Mouse (Mus musculus) regulatory T cell (primary cell): ENCODE data around the gene Dis3l2.

Source experiments
- in situ Hi-C: fragments of 300-600 bp; cut with MboI, MseI; formaldehyde crosslinking; loops from one replicate; pipeline ENCODE4 v1.15.1; 2025; ENCODE audit warnings: high pct_unique_total_duplicates

Gene Dis3l2

DNA sequence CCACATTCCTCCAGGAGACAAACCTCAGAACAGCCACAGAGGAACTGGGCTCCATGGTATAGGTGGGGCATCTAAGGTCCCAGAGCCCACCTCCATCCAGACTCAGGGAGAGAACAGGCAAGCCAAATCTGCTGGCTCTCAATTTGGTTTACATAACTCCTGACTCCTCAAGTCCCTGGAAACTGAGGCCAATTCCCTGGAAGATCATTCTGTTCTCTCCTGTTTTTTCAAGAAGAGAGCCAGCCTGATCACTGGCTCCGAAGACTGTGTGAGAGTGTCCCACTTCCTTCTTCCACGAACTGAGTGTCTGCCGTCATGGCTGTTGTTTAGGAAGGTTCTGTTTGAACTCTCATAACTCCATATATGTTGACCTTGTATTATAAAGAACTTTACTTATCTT is 305.5 kb downstream of the Dis3l2 start:
- in situ Hi-C loops = no loop called here

DNA sequence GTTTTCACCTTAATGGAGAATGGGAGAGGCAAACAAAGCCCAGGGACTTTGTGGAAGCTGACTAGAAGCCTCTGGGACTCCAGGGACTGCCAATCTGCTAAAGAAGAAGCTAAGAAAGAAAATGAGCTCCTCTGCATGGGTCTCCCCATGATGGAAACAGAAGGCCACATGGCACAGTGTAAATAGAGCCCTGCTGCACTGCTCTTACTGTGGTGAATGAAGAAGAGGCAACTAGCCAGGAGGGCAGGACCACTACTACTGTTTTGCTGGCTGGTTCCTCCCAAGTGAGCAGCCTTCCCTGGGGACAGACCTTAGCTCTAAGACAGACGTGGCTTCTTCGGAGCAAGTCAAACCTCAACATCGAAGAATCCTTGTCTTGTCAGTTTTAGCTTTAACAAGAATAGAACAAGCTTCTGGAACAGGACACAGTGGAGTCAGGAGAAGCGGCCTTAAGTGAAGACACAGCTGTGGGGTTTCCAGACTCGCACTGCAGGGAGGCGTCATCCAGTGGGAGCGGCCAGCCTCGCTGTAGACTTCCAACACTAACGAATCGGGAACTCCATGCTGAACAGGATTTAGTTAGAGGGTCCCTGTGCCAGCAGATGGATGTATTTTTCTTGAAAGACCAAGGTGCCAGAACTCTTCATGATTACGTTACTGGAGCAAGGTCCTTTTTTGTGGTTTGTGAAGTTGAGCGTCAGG is 307.2 kb downstream of the Dis3l2 start:
- in situ Hi-C loops = no loop called here

DNA sequence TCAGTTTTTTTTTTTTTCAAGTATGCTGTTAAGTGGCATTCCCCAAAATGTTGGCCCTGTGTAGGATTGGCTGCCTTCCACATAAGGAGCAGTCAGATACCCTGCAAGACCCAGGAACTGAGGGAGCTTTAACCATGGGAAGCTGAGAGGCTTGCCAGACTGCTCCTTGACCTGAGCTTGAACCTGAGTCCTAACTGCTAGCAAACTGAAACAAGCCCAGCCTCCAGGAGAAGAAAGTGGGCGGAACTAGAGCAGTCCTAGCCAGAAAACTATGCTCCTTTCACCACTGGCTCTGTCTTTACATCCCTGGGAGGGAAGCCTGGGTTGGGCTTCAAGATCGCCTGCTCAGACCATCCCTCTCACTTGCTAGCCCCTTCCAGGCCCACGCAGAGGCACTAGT is 308.1 kb downstream of the Dis3l2 start:
- in situ Hi-C loops = no loop called here

DNA sequence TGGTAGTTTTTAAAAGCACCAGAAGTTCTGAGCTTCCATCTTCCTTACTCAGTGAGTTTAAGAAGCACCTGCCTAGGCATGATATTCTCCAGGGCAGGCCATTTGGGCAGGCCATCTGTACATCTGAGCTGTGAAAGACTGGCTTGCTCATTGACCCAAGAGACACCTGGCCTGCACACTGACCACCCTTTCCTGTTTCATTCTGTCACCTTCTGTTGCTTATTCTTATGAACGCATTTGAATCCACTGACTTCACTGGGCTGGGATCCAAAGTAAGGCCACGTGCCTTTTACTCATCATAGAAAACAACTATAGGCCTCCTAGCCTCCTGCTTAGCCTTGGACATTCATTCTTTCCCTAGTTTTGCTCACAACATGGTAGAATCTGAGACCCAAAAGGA is 309.0 kb downstream of the Dis3l2 start:
- in situ Hi-C loops = no loop called here

DNA sequence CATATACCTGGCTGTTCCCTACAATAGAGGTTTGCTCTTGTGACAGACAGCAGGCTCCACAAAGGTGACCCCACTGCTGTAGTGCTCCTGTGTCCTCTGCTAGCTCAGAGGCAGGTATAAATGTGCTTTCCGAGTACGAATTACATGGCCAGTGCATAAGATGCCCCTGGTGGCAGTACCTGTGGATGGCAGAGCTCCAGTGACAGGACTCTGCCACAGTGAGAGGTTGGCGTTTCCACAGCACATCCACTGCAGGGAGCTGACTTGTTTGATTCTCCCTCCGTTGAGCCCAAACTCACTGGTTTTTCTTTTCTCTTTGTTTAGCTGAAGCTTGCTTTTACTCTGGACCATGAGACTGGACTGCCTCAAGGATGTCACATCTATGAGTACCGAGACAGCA is 317.1 kb downstream of the Dis3l2 start:
- in situ Hi-C loops = no loop called here

DNA sequence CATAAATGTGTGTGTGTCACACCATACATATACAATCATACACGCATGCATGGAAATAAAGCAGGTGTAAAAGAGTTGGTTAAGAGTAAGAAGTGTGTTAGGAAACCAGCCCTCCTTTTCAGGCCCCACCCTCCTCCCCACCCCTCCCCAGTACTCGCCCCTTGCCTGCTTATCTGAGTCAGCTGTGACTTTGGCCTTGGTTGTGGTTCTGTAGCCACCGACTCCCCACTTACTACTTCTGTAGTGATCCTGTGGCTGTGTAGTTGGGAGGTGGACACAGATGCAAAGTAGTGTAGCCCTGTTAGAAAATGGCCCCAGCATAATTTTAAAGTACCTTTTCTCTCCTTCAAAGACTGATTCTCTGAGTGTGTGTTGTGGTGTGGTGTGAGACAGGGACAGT is 318.0 kb downstream of the Dis3l2 start:
- in situ Hi-C loops = no loop called here

DNA sequence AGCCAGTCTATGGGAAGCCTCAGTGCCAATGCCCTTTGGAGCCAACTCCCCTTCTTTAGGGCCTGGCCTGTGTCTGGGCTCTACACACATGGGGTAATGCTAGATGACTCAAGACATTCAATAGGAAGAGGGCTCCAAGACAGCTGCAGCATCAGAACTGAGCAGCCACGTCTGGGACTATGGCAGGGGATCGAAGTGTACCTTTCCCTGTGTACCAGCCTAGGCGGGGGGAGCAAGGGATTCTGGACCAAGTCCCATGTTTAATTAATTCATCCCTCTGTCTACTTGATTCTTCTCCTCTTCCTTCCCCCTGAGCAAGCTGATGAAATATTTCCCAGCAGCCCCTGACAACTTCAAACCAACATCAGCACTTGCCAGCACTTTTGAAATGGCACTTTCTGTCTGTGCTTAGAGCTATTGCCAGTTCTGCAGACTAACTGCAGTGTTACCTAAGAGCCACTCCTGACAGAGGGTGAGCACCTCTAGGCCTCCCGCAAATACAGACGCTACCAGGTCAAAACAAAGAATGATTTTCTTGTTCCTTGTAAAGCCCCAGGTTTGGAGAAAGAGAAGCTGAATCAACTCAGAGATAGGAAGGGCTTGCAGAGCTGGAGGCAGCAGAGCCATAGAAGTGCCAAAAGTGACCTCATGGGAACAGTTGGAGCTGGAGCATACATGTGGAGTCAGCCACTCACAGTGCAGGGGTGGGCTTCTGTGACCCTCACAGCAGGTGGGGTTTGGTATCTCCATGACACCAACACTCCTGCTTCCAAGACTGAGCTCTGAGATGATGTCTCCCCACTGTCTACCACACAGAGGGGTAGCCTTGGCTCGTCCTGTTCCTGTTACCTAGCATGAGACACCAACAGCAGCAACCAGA is 319.9 kb downstream of the Dis3l2 start:
- in situ Hi-C loops = no loop called here

DNA sequence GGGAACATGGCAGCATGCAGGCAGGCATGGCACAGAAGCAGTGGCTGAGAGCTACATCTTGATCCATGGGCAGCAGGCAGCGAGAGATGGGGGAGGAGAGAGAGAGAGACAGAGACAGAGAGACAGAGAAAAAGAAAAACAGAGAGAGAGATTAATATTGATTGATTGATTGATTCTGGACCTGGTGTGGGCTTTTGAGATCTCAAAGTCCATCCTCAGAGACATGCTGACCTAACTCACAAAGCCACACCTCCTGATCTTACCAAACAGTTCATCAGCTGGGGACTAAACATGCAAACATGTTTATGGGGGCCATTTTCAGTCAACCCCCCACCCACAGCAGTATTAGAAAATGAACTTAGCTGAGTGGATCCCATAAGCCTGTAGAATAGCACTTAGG is 321.4 kb downstream of the Dis3l2 start:
- in situ Hi-C loops = no loop called here

DNA sequence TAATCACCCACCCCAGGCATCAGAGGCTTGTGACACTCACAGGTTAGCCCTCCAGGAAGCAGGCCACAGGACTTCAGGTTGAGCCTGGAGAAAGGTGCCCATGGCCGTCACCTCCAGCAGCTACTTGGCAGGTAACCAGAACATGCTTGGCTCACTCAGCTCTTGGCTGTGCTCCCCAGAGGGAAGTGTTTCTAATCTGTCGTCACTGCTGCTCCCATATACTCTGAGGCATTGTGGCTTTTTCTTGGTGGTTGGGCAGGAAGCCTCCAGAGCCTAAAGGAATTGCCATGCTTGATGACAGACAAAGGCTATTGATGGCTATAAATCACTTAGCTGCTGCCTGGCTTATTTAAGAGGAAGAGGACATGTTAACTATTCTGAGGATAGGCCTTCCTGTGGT is 325.2 kb downstream of the Dis3l2 start:
- in situ Hi-C loops = no loop called here

DNA sequence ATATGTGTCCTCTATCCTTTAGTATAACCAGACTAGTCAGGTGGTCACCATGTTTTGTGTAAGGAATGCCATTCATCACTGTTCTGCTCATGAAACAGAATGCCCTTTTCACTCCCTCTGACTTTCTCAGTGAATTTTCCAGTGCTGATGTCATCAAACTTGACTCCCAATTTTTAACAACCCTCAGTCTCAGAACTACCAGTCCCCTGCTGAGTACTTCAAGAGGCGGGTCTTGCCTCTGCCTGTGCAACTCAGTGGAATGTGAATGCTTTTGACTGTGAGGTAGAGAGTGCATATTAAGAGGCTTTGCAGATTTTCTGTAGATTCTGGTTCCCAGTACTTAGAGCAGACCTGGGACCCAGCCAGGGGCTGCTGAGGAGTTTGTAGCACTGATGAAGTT is 327.0 kb downstream of the Dis3l2 start:
- in situ Hi-C loops = loop anchor here (10.0 kb wide), 1 partner anchor 556 kb away; no protein-coding TSS in a partner anchor

DNA sequence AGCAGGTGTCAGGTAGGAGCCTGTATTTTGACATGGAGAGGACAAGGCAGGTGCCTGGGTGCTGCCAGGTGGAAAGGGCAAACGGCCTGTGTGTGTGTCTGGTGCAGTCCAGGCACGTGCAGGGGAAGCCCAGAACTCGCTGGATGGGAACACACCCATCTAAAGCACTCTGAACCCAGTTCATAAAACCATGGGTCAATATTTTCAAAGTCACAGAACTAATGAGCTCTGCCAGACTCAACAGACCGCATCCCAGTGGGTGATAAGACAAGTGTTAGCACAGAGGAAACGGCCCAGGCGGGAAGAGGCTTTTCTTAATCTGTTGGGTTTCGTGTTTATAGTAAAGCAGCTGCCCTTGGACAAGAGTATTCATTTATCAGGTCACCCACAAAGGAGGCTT is 328.9 kb downstream of the Dis3l2 start:
- in situ Hi-C loops = loop anchor here (10.0 kb wide), 1 partner anchor 558 kb away; no protein-coding TSS in a partner anchor

DNA sequence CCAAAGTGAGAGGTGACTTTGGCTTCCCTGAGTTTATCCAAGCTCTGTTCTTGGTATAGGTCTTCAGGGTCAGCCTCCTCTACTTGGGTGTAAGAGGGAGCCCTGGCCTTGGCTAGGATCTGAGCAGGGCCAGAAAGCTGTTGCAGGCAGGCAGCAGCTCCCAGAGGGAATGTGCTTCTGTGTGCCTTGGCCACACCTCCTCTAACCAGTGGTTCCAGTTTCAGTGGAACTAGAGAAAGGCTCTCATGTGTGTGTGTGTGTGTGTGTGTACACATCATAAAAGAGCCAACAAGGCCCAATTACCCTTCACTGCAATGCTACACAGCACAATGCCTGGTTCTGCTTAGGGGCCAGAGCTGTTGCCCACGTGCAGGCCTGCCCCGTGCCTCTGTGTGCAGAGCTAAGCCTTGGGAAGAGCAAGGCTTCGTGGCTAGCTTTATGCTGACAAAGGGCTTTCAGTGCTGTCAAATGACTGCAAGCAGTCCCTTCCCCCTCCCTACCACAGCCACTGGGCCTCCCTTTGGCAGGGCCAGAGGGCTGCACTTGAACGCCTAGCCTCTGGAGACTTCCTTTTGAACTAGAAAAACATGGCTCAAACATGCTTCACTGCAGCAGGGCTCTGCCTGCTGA is 332.0 kb downstream of the Dis3l2 start:
- in situ Hi-C loops = loop anchor here (10.0 kb wide), 1 partner anchor 561 kb away; no protein-coding TSS in a partner anchor

DNA sequence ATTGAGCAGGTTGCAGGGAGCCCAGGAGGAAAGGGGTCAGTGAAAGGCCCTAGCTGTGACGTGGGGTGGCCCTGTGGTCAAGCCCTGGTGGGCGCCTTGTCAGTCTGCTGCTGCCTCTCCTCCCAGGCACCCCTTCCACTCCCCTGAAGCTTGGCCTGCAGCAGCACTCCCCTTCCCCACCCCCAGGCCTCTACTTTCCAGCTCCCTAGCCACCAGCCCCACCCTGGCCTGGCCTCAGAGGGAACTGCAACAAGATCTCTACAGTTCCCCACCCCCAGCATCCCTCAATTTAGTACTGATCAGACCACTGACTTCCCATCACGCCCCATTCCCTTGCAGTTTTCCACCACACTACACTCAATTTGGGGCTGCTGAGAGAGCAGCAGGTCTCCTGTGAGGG is 332.7 kb downstream of the Dis3l2 start:
- in situ Hi-C loops = loop anchor here (10.0 kb wide), 1 partner anchor 562 kb away; no protein-coding TSS in a partner anchor

DNA sequence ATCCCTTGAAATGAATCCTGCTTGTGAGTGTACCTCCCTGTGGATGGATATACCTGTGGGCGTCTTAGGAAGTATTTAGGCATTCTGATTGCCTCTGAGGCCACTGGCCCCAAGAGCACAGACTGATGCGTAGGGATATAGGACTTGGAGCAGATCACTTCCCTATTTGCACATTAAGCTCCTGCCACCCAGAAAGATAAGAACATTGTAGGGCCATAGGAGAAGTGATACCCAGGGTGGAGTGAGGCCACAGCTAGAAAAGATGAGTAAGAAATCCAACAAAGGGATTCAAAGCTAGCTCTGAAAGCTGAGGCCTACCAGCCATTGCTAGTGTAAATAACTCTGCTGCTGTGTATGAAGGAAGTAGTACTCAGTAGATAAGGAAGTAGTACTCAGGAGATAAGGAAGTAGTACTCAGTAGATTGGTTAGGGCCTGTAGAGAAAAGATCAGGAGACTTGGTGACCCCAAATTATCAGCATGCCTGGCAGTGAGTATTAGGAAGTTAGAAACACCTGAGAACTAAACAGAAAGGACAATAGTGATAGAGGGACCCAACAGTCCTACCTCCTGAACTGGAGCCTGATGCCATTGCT is 335.0 kb downstream of the Dis3l2 start:
- in situ Hi-C loops = loop anchor here (10.0 kb wide), 1 partner anchor 564 kb away; no protein-coding TSS in a partner anchor

DNA sequence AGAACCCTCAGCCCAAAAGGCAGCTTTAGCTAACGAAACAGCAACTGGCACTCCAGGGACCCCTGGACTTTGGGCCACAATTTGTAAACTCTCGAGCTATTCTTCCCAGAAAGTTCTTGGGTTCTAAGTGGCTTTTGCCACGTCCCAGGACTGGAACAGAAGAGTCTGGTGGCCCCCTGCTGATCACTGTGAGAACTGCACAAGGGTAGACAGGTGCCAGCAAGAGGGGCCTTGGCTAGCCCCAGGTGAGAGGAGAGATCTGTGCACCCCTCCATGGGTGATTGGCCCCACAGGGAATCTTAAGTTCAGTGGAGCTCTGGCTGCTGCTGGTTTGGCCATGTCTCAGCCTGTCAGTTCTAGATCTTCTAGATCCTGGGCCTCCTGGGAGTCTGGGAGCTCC is 337.5 kb downstream of the Dis3l2 start:
- in situ Hi-C loops = loop anchor here (5.0 kb wide), 1 partner anchor 394 kb away; no protein-coding TSS in a partner anchor

DNA sequence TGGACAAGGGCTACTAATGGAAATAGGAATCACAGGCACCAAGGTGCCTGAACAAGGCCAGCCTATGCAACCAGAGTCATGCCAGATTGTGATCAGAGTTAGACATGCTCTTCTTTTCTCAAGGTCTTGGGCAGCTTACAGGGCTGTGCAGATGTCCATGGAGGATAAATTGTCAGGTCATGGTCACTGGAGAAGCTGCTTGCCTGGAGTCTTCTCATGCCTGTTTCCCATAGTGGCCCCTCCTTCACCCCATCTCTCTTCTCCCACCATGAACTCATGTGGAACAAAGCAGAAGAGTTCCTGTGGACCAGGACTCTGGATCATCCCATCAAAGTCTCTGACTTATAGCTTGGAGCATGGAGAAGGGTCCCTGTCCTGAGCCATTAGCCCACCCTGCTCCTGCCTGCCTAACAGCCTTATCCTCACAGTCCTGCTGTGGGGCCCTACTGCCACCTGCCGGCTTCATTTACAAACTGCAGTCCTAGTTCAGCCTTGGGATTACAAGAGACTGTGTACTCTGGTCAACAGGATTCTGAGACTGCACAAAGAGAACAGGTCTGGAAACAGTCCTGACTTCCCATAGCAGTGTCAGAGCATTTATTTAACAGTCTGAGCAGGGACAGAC is 338.3 kb downstream of the Dis3l2 start:
- in situ Hi-C loops = loop anchor here (5.0 kb wide), 1 partner anchor 395 kb away; no protein-coding TSS in a partner anchor

DNA sequence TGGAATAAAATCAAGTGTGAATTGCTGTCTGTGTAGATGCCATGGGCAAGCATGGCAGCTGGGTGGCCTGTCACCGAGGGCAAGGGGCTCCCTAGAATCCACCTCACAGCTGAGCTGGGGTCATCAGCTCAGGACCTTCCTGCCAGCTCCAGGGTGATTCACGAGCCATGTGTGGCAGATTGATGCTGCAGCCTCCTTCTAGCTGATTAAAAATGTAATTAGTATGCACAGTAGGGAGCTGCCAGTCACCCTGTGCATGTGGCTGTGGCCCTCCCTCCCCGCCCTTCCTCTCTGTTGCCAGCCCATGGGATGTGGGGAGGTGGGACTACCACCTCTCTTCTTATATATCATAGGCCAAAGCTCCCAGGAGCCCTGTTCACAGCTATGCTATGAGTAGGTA is 346.5 kb downstream of the Dis3l2 start:
- in situ Hi-C loops = no loop called here

DNA sequence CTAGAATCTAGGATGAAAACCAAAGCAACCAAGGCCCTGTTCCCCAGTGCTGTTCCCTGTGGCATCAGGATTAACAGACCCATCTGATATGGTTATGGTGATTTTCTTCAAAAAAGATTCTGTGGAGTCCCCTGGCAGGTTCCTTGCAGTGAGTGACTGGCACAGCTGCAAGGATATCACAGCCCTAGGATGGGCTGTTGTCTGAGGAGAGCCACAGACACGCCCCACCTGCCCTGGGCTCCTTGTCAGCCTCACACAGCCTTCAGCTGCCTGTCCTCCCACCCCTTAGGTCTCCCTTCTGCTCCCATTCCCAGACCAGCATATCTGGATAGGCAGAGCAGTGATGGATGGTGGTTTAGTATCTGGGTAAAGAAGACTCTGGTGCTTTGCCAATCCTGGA is 347.1 kb downstream of the Dis3l2 start:
- in situ Hi-C loops = no loop called here

DNA sequence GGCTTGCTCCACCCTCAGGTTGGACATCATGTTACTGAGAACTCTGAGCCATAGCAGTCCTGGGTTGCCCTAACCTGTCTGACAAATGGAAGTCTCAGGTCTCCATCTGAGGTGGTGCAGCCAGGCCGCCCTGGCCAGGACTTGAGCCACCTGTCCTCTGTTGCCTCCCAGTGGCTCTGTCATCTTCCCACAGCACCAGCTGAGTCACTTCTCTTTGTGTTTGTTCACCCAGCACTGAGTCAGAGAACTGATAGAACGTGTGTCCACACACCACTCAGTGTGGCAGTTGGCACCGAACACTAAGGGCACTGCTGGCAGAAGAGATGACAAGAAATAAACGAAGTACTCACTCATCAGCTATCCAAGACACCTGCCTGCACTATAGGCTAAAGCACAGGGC is 347.8 kb downstream of the Dis3l2 start:
- in situ Hi-C loops = no loop called here

DNA sequence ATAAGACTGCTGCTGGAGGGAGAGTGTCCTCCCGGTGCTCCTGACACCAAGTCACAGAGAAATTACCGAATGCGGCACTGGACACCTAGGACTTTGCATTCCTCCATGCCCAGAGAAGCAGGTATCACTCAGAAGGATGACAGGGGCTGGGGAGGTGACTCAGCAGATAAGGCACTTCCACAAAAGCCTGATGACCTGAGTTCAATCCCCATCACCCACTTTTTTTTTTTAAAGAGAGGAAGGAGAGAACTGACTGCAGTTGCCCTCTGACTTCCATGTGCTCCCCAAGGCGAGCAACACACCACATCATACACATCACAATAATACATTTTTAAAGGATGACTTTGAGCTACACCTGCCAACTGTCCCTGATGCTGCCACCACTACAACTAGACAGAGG is 353.5 kb downstream of the Dis3l2 start:
- in situ Hi-C loops = no loop called here

DNA sequence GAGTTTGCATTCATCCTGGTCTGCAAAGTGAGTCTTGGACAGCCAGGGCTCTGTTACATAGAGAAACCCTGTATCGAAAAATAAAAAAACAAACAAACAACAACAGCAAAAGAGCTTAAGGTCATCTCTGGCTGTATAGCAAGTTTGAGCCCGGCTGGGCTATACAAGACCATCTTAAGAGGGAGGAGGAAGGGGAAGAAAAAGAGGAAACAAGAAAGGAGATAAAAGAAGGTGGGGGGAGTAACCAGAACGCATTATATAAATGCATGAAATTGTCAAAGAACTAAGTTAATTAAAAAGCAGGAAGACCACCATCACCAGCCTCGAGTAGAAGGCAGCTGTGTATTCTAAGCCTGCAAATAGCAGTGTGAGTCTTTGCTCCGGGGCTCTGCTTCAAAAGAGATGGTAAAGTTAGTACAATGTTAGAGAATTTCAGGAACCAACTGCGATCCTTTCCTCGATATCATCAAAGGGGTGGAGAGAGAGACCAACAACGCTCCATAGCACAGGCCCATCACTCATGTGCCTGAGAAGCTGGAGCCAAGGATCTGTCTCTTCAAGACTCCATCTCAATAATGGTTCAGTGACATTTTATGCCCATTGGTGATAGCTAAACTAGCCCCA is 355.5 kb downstream of the Dis3l2 start:
- in situ Hi-C loops = no loop called here
